Mouse (Mus musculus): ENCODE data around the gene Thbs1.

The Thbs1 gene

GRCm38 (mm10) chr2:118111488-118112131 lies at the start of gene Thbs1:
Gene Thbs1, plus strand, starts transcription at chr2:118111876.
- DNase-seq (ENCODE audit: low spot score) = peak; percentile 73

- no peak for DNase-seq (ENCODE audit: low spot score)
These were observed 47.4 kb upstream of the Thbs1 start for GRCm38 (mm10) chr2:118064121-118064764.

GRCm38 (mm10) chr2:118066065-118066770 lies 45.5 kb upstream of the Thbs1 start:
- no peak for DNase-seq (ENCODE audit: low spot score)

GRCm38 (mm10) chr2:118069975-118070374 lies 41.7 kb upstream of the Thbs1 start:
- DNase-seq (ENCODE audit: low spot score) = no peak

GRCm38 (mm10) chr2:118072811-118073372 lies 38.8 kb upstream of the Thbs1 start:
- no peak for DNase-seq (ENCODE audit: low spot score)

GRCm38 (mm10) chr2:118074030-118074429 lies 37.6 kb upstream of the Thbs1 start:
- DNase-seq (ENCODE audit: low spot score) = no peak

GRCm38 (mm10) chr2:118075165-118075564 lies 36.5 kb upstream of the Thbs1 start:
- DNase-seq (ENCODE audit: low spot score) = no peak

GRCm38 (mm10) chr2:118079131-118079530 lies 32.5 kb upstream of the Thbs1 start:
- no peak for DNase-seq (ENCODE audit: low spot score)

- no peak for DNase-seq (ENCODE audit: low spot score)
These were observed 30.1 kb upstream of the Thbs1 start for GRCm38 (mm10) chr2:118081581-118081980.

GRCm38 (mm10) chr2:118083652-118084051 lies 28.0 kb upstream of the Thbs1 start:
- no peak for DNase-seq (ENCODE audit: low spot score)

- no peak for DNase-seq (ENCODE audit: low spot score)
These were observed 27.0 kb upstream of the Thbs1 start for GRCm38 (mm10) chr2:118084693-118085092.

- DNase-seq (ENCODE audit: low spot score) = no peak
These were observed 26.0 kb upstream of the Thbs1 start for GRCm38 (mm10) chr2:118085647-118086046.

GRCm38 (mm10) chr2:118087044-118087726 lies 24.5 kb upstream of the Thbs1 start:
- DNase-seq (ENCODE audit: low spot score) = no peak

GRCm38 (mm10) chr2:118091226-118091625 lies 20.4 kb upstream of the Thbs1 start:
- DNase-seq (ENCODE audit: low spot score) = no peak

GRCm38 (mm10) chr2:118099104-118099503 lies 12.6 kb upstream of the Thbs1 start:
- DNase-seq (ENCODE audit: low spot score) = no peak

- no peak for DNase-seq (ENCODE audit: low spot score)
These were observed 9.5 kb upstream of the Thbs1 start for GRCm38 (mm10) chr2:118102169-118102568.

- DNase-seq (ENCODE audit: low spot score) = no peak
These were observed 1.3 kb upstream of the Thbs1 start for GRCm38 (mm10) chr2:118110225-118110915.

GRCm38 (mm10) chr2:118111116-118111487 lies 574 bp upstream of the Thbs1 start:
- peak; percentile 72 for DNase-seq (ENCODE audit: low spot score)

GRCm38 (mm10) chr2:118112438-118112837 lies 762 bp downstream of the Thbs1 start:
- no peak for DNase-seq (ENCODE audit: low spot score)

GRCm38 (mm10) chr2:118112846-118113479 lies 1.3 kb downstream of the Thbs1 start:
- peak; percentile 28 for DNase-seq (ENCODE audit: low spot score)
